ENCODE assay signal across 17 mouse cellular contexts in genomic region chr4:95209322-95210119, GRCm38 (mm10).
DNase-seq lines count a peak whose midpoint lies in the region; ATAC-seq and TF ChIP-seq lines count a peak whose summit lies in the region.
"Had no signal": no experiment of that assay in that cellular context is flagged by ENCODE, and none has a peak within 500 bp of the region (broad histone marks: within the 10 kb centered on the region; RNA-seq: fewer than 3 reads in every experiment).

No protein-coding gene starts in this region.

- DNase-seq in gastrocnemius, adult 2 months: no peak
- no peak for DNase-seq in gastrocnemius, postnatal 14 days
- DNase-seq in midbrain, embryonic 10.5 days (ENCODE audit: low spot score): no peak
- DNase-seq in midbrain, embryonic 11.5 days (ENCODE audit: low spot score, missing footprints): no peak
- no peak for DNase-seq in cerebellum, adult 9-11 months
- DNase-seq: cerebellum, postnatal 10 days; heart, postnatal 36 days; lung, postnatal 10 days; right cerebral cortex, postnatal 14 days; thymus, postnatal 4 days had no signal

- WGBS in midbrain, embryonic 10.5 days: 71% methylated on average over 3 of the region's 3 CpGs
- WGBS in midbrain, embryonic 11.5 days: 72% methylated on average over 3 of the region's 3 CpGs

- intact Hi-C loops in gastrocnemius, adult 2 months (cut with DNase I): loop anchor here (2.0 kb wide), 2 partner anchors 47 to 157 kb away; partner anchors contain the start of gene Jun
- intact Hi-C loops in gastrocnemius, postnatal 14 days (cut with DNase I; ENCODE audit: low total_unique reads): loop anchor here (5.0 kb wide), 1 partner anchor 593 kb away; no protein-coding TSS in a partner anchor

- H3K36me3 ChIP-seq in midbrain, embryonic 10.5 days: no peaks in the 10 kb centered on the region
- H3K36me3 ChIP-seq in midbrain, embryonic 11.5 days (ENCODE audit: control insufficient read depth, insufficient read depth, low read length): no peaks in the 10 kb centered on the region
- H3K36me3 ChIP-seq: forebrain, embryonic 12.5 days; heart, embryonic 13.5 days; liver, embryonic 15.5 days; midbrain, embryonic 13.5 days had no signal

- H3K27me3 ChIP-seq in midbrain, embryonic 10.5 days (ENCODE audit: low read depth, poor library complexity, severe bottlenecking): no peaks in the 10 kb centered on the region
- H3K27me3 ChIP-seq in midbrain, embryonic 11.5 days (ENCODE audit: control insufficient read depth, insufficient read depth, low read length): no peaks in the 10 kb centered on the region
- H3K27me3 ChIP-seq: forebrain, embryonic 12.5 days; heart, embryonic 13.5 days; liver, embryonic 15.5 days; midbrain, embryonic 13.5 days had no signal

- H3K27ac ChIP-seq in gastrocnemius, adult 2 months: peak overlapping the region; percentile 86
- peak overlapping the region; percentile 33; the same call in 1 of the 2 replicates for H3K27ac ChIP-seq in midbrain, embryonic 10.5 days (replicated peaks)
- H3K27ac ChIP-seq in midbrain, embryonic 11.5 days (ENCODE audit: low read depth, low read length): no peak overlapping the region
- H3K27ac ChIP-seq: forebrain, embryonic 12.5 days; heart, embryonic 13.5 days; liver, embryonic 15.5 days; midbrain, embryonic 13.5 days had no signal

- TF ChIP-seq CTCF in gastrocnemius, adult 2 months (IDR thresholded peaks at IDR 0.05): no peak

- peaks cover 23% of the 10 kb centered on the region for H3K4me1 ChIP-seq in midbrain, embryonic 10.5 days
- no peaks in the 10 kb centered on the region; the same call in 1 of the 2 replicates for H3K4me1 ChIP-seq in midbrain, embryonic 11.5 days (ENCODE audit: control insufficient read depth, insufficient read depth, low read length)
- H3K4me1 ChIP-seq: liver, embryonic 15.5 days; midbrain, embryonic 13.5 days had no signal

- H3K4me2 ChIP-seq in midbrain, embryonic 11.5 days: no peak overlapping the region
- H3K4me2 ChIP-seq: forebrain, embryonic 12.5 days; heart, embryonic 13.5 days; liver, embryonic 15.5 days; midbrain, embryonic 13.5 days had no signal

- H3K9ac ChIP-seq in midbrain, embryonic 11.5 days (ENCODE audit: low read length): no peak overlapping the region
- H3K9ac ChIP-seq: forebrain, embryonic 12.5 days; heart, embryonic 13.5 days; liver, embryonic 15.5 days; midbrain, embryonic 13.5 days had no signal

- H3K9me3 ChIP-seq in midbrain, embryonic 10.5 days (replicated peaks): no peaks in the 10 kb centered on the region
- H3K9me3 ChIP-seq in midbrain, embryonic 11.5 days (ENCODE audit: control insufficient read depth, low read length): no peaks in the 10 kb centered on the region
- H3K9me3 ChIP-seq: forebrain, embryonic 12.5 days; heart, embryonic 13.5 days; liver, embryonic 15.5 days; midbrain, embryonic 13.5 days had no signal

- H3K4me3 ChIP-seq in gastrocnemius, adult 2 months: no peak overlapping the region
- no peak overlapping the region for H3K4me3 ChIP-seq in midbrain, embryonic 10.5 days
- H3K4me3 ChIP-seq in midbrain, embryonic 11.5 days (ENCODE audit: low read depth, low read length): no peak overlapping the region
- H3K4me3 ChIP-seq: forebrain, embryonic 12.5 days; heart, embryonic 13.5 days; liver, embryonic 15.5 days; midbrain, embryonic 13.5 days had no signal

- ATAC-seq in midbrain, embryonic 11.5 days (ENCODE audit: low FRiP score): no peak
- ATAC-seq in common myeloid progenitor, adult 5-6 weeks (replicated peaks; ENCODE audit: low read depth, poor library complexity, severe bottlenecking): peak; percentile 86
- ATAC-seq in neutrophil, adult 5-6 weeks (ENCODE audit: extremely low read depth, insufficient number of reproducible peaks, low FRiP score, poor library complexity, severe bottlenecking): peak; percentile 57
- no peak for ATAC-seq in activated CD4-positive, CD25-positive, alpha-beta regulatory T cell, adult 4 months
- ATAC-seq: midbrain, embryonic 13.5 days had no signal

Comparison
In these comparisons a context has a peak if more than half of its experiments do, and no peak if none do; other contexts are left out.
1. ATAC-seq: peak in common myeloid progenitor, adult 5-6 weeks (single experiment) and neutrophil, adult 5-6 weeks (single experiment); none in midbrain, embryonic 11.5 days (single experiment) and activated CD4-positive, CD25-positive, alpha-beta regulatory T cell, adult 4 months (single experiment).